Mouse (Mus musculus) forebrain, embryonic 11.5 days (tissue): ENCODE data around the gene Gm44511. TPM values are rescaled to one million over a fixed set of nuclear protein-coding genes. Genes with fewer than 3 reads are reported as not detected.
A peak's percentile ranks its signal among the peaks of the same experiment; 100 is the strongest.

ENCODE experiments used
- ATAC-seq: fragments of 200-750 bp; cut with Nextera tagmentation; replicated peaks from 2 replicates; pipeline ENCODE4 v1.8.0; 2017; ENCODE audit warnings: moderate TSS enrichment; ENCODE audit not compliant: low FRiP score
- DNase-seq: peaks from one replicate; pipeline ENCODE4 v3.0.0-alpha.2; 2017; ENCODE audit warnings: low spot score
- H3K27ac ChIP-seq: fragments of 300-500 bp; sonication (generic); 2 replicates; pipeline ENCODE4 v1.5.1; 2014; ENCODE audit warnings: low read depth, low read length
- H3K27me3 ChIP-seq: fragments of 300-500 bp; sonication (generic); 2 replicates; pipeline ENCODE4 v1.6.1; 2014; ENCODE audit warnings: mild to moderate bottlenecking, low read length, mixed read lengths; ENCODE audit not compliant: control insufficient read depth, insufficient read depth
- H3K36me3 ChIP-seq: fragments of 300-500 bp; sonication (generic); 2 replicates; pipeline ENCODE4 v1.6.1; 2014; ENCODE audit warnings: mild to moderate bottlenecking, low read length, moderate library complexity, mixed read lengths; ENCODE audit not compliant: control insufficient read depth, insufficient read depth
- H3K4me1 ChIP-seq: fragments of 300-500 bp; sonication (generic); replicated peaks from 2 replicates; pipeline ENCODE4 v1.6.1; 2014; ENCODE audit warnings: low read length, mixed read lengths; ENCODE audit not compliant: control insufficient read depth, insufficient read depth
- H3K4me2 ChIP-seq: fragments of 300-500 bp; sonication (generic); 2 replicates; pipeline ENCODE4 v1.6.1; 2014; ENCODE audit warnings: low read depth, mild to moderate bottlenecking, low read length, moderate library complexity, mixed read lengths; ENCODE audit not compliant: severe bottlenecking
- H3K4me3 ChIP-seq: fragments of 300-500 bp; sonication (generic); 2 replicates; pipeline ENCODE4 v1.5.1; 2014; ENCODE audit warnings: low read depth, low read length
- H3K9ac ChIP-seq: fragments of 300-500 bp; sonication (generic); 2 replicates; pipeline ENCODE4 v1.6.1; 2014; ENCODE audit warnings: low read length
- H3K9me3 ChIP-seq: fragments of 300-500 bp; sonication (generic); 2 replicates; pipeline ENCODE4 v1.6.1; 2016; ENCODE audit warnings: low read length, mixed read lengths; ENCODE audit not compliant: control insufficient read depth
- WGBS: fragments of 180-500 bp; shearing (Covaris S2); extraction: QIAGEN DNeasy Blood & Tissue Kit; methylation state at CpG from one replicate; pipeline ENCODE4 v1.1.7; 2014; 5-methylcytosine and 5-hydroxymethylcytosine counted together
- polyA plus RNA-seq: library from polyadenylated mRNA; unstranded; fragments of >200 nt; fragmentation: Nextera tagmentation; extraction: Ambion mirVana; gene quantifications from 2 replicates; pipeline ENCODE4 v1.2.1, GENCODE M21; 2014

Gm44511 gene
- polyA plus RNA-seq, 1 experiment from 2014 or later, result not detected

GRCm38 (mm10) chr6:128838342-128839265 is 12.5 kb upstream of the Gm44511 start:
- Histone ChIP-seq H3K9ac (peak overlapping the region; percentile 85), H3K9me3 (no peaks in the 10 kb centered on the region), H3K27ac (peak overlapping the region; percentile 77), H3K4me2 (peak overlapping the region; percentile 68), H3K4me1 (peaks cover 7% of the 10 kb centered on the region; the same call in 1 of the 2 replicates), H3K27me3 (no peaks in the 10 kb centered on the region), H3K36me3 (no peaks in the 10 kb centered on the region), H3K4me3 (peak overlapping the region; percentile 76)
- DNase-seq, result peak; percentile 93
- under 1% methylated on average over 49 of the region's 49 CpGs for WGBS
- ATAC-seq, result peak; percentile 71

- peaks cover 7% of the 10 kb centered on the region; the same call in 1 of the 2 replicates for H3K4me1 ChIP-seq
- peak overlapping the region; percentile 47 for H3K4me2 ChIP-seq
- DNase-seq, result peak; percentile 71
- H3K4me3 ChIP-seq, result peak overlapping the region; percentile 76
- H3K27me3 ChIP-seq, result no peaks in the 10 kb centered on the region
- H3K27ac ChIP-seq, result peak overlapping the region; percentile 60; the same call in 1 of the 2 replicates
- H3K9ac ChIP-seq, result peak overlapping the region; percentile 59
- 3% methylated on average over 14 of the region's 14 CpGs for WGBS
- H3K9me3 ChIP-seq, result no peaks in the 10 kb centered on the region
- no peaks in the 10 kb centered on the region for H3K36me3 ChIP-seq
- peak; percentile 47 for ATAC-seq
Measured at GRCm38 (mm10) chr6:128837454-128838341, 11.6 kb upstream of the Gm44511 start.

GRCm38 (mm10) chr6:128836955-128837334 is 10.8 kb upstream of the Gm44511 start:
- Histone ChIP-seq H3K4me1 (peaks cover 5% of the 10 kb centered on the region; the same call in 1 of the 2 replicates), H3K36me3 (no peaks in the 10 kb centered on the region), H3K27ac (no peak overlapping the region), H3K4me2 (peak overlapping the region; percentile 47; the same call in 1 of the 2 replicates), H3K4me3 (peak overlapping the region; percentile 76; the same call in 1 of the 2 replicates), H3K9me3 (no peaks in the 10 kb centered on the region), H3K9ac (no peak overlapping the region), H3K27me3 (no peaks in the 10 kb centered on the region)
- WGBS, result 85% methylated on average over 6 of the region's 6 CpGs
- no peak for DNase-seq
- no peak for ATAC-seq

GRCm38 (mm10) chr6:128836191-128836954 is 10.3 kb upstream of the Gm44511 start:
- 79% methylated on average over 8 of the region's 8 CpGs for WGBS
- Histone ChIP-seq H3K9me3 (no peaks in the 10 kb centered on the region), H3K4me3 (no peak overlapping the region), H3K27ac (no peak overlapping the region), H3K27me3 (no peaks in the 10 kb centered on the region), H3K4me2 (no peak overlapping the region), H3K4me1 (0 out of 2 replicates have a peak, but pooled peaks cover 2% of the 10 kb centered on the region), H3K36me3 (no peaks in the 10 kb centered on the region), H3K9ac (no peak overlapping the region)
- DNase-seq, result no peak
- no peak for ATAC-seq

GRCm38 (mm10) chr6:128835571-128835970 is 9.5 kb upstream of the Gm44511 start:
- ATAC-seq, result no peak
- WGBS, result 91% methylated on average over 4 of the region's 4 CpGs

GRCm38 (mm10) chr6:128833046-128833445 is 6.9 kb upstream of the Gm44511 start:
- Histone ChIP-seq H3K4me1 (0 out of 2 replicates have a peak, but pooled peaks cover 2% of the 10 kb centered on the region), H3K9ac (no peak overlapping the region), H3K36me3 (no peaks in the 10 kb centered on the region), H3K27me3 (no peaks in the 10 kb centered on the region), H3K27ac (no peak overlapping the region), H3K9me3 (no peaks in the 10 kb centered on the region), H3K4me2 (no peak overlapping the region), H3K4me3 (no peak overlapping the region)
- no peak for DNase-seq
- 83% methylated on average over 10 of the region's 10 CpGs for WGBS
- no peak for ATAC-seq

More at GRCm38 (mm10) chr6:128835571-128835970, 9.5 kb upstream of the Gm44511 start:
- H3K4me3 ChIP-seq, result no peak overlapping the region
- H3K9ac ChIP-seq, result no peak overlapping the region
- H3K27me3 ChIP-seq, result no peaks in the 10 kb centered on the region
- 0 out of 2 replicates have a peak, but pooled peaks cover 2% of the 10 kb centered on the region for H3K4me1 ChIP-seq
- H3K4me2 ChIP-seq, result no peak overlapping the region
- H3K9me3 ChIP-seq, result no peaks in the 10 kb centered on the region
- H3K27ac ChIP-seq, result no peak overlapping the region
- no peaks in the 10 kb centered on the region for H3K36me3 ChIP-seq
- DNase-seq, result no peak

GRCm38 (mm10) chr6:128829837-128830236 is 3.7 kb upstream of the Gm44511 start:
- Histone ChIP-seq H3K4me2 (no peak overlapping the region), H3K4me3 (no peak overlapping the region), H3K9me3 (no peaks in the 10 kb centered on the region), H3K9ac (no peak overlapping the region), H3K36me3 (no peaks in the 10 kb centered on the region), H3K27ac (no peak overlapping the region), H3K27me3 (no peaks in the 10 kb centered on the region), H3K4me1 (no peaks in the 10 kb centered on the region)
- DNase-seq (no peak), ATAC-seq (no peak)
- 77% methylated on average over 4 of the region's 4 CpGs for WGBS

- 82% methylated on average over 3 of the region's 3 CpGs for WGBS
- Histone ChIP-seq H3K9ac (no peak overlapping the region), H3K27me3 (no peaks in the 10 kb centered on the region), H3K4me2 (no peak overlapping the region), H3K27ac (no peak overlapping the region), H3K4me1 (no peaks in the 10 kb centered on the region), H3K9me3 (no peaks in the 10 kb centered on the region), H3K4me3 (no peak overlapping the region), H3K36me3 (no peaks in the 10 kb centered on the region)
- no peak for DNase-seq
- ATAC-seq, result no peak
Measured at GRCm38 (mm10) chr6:128826781-128827180, 666 bp upstream of the Gm44511 start.
